Mouse (Mus musculus): ENCODE data around the gene Fam129c.

- TF ChIP-seq POLR2A (IDR thresholded peaks at IDR 0.05; ENCODE audit: insufficient read length, low read depth), result no peak
- TF ChIP-seq POLR2AphosphoS2 (IDR thresholded peaks at IDR 0.05; ENCODE audit: insufficient read length, low read depth), result no peak
- no peak for TF ChIP-seq MAX (IDR thresholded peaks at IDR 0.05; ENCODE audit: low read depth)
- no peak for TF ChIP-seq TCF3 (IDR thresholded peaks at IDR 0.05; ENCODE audit: insufficient read length, low read depth)
- no peak for TF ChIP-seq USF1 (IDR thresholded peaks at IDR 0.05; ENCODE audit: low read depth)
- TF ChIP-seq MYOG (IDR thresholded peaks at IDR 0.05; ENCODE audit: control insufficient read depth in 1 of 3, insufficient read depth in 1 of 3, insufficient read length in 2 of 3, low read depth in 2 of 3), result no peak
- TF ChIP-seq TCF12 (IDR thresholded peaks at IDR 0.05; ENCODE audit: insufficient read depth, poor library complexity, severe bottlenecking), result no peak
- TF ChIP-seq REST (IDR thresholded peaks at IDR 0.05; ENCODE audit: insufficient read depth, insufficient read length), result no peak
- no peak for TF ChIP-seq CEBPB (IDR thresholded peaks at IDR 0.05; ENCODE audit: insufficient read depth, poor library complexity, severe bottlenecking)
Observed at GRCm38 (mm10) chr8:71639318-71639717, 41.9 kb downstream of the Fam129c start.
